Mouse (Mus musculus): ENCODE measurements around the gene Vmn1r104. TPM values are rescaled to one million over a fixed set of nuclear protein-coding genes. Genes with fewer than 3 reads are reported as not detected.
"Not testable (repeated sequence)": the region's sequence is repeated elsewhere in the genome, so short reads cannot be mapped to it uniquely, and the experiment has no call there.

Vmn1r104 gene
- total RNA-seq (2021), result not detected

DNA sequence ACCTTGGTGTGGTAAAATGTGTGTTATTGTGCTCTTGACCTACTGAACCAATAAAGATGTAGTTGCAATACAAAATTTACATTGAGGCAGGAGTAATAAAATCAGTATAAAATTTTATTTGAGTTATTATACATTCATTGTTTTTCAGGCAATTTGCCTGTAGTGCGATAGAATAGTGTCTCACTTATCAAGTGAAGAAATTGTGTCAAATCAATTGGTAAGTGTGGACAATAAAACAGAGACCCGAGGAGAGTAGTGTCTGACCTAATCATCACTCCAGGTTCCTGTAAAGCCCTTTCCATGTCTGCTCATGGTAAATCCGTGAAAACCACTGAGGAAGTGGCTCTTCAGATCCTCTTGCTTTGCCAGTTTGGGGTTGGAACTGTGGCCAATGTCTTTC, at the start of gene Vmn1r104:
Gene Vmn1r104 (plus strand): TSS at position 301 of the 400 bp plus-strand sequence.
- DNase-seq (ENCODE audit: low spot score in 2 of 2); intact Hi-C loops (cut with DNase I): not testable (repeated sequence)

GRCm38 (mm10) chr7:20510434-20510833, 23.2 kb upstream of the Vmn1r104 start, which contains the start of gene Vmn1r103:
Gene Vmn1r103 (minus strand): TSS chr7:20510534.
- DNase-seq (ENCODE audit: low spot score in 2 of 2); intact Hi-C loops (cut with DNase I): not testable (repeated sequence)

GRCm38 (mm10) chr7:20545657-20546056, 12.0 kb downstream of the Vmn1r104 start, which contains the start of gene Gm5726:
Gene Gm5726 (minus strand): TSS chr7:20545757.
- intact Hi-C loops (cut with DNase I); DNase-seq (ENCODE audit: low spot score in 2 of 2): not testable (repeated sequence)

DNA sequence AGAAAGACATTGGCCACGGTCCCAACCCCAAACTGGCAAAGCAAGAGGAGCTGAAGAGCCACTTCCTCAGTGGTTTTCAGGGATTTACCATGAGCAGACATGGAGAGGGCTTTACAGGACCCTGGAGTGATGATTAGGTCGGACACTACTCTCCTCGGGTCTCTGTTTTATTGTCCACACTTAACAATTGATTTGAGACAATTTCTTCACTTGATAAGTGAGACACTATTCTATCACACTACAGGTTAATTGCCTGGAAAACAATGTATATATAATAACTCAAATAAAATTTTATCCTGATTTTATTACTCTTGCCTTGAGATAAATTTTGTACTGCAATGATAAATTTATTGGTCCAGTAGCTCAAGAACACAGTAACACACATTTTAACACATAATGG, 42.5 kb downstream of the Vmn1r104 start, which contains the start of gene Gm4141:
Gene Gm4141 (minus strand): TSS at position 101 of the 400 bp plus-strand sequence.
- intact Hi-C loops (cut with DNase I); DNase-seq (ENCODE audit: low spot score in 2 of 2): not testable (repeated sequence)

Other genes with a start within 250 kb of the Vmn1r104 start
- gene Gm4133, start 199.8 kb upstream of the Vmn1r104 start, total RNA-seq (2021), result not detected
- gene Gm5728, start 158.4 kb upstream of the Vmn1r104 start, total RNA-seq (2021), result not detected
- not detected for gene Vmn1r100, start 115.9 kb upstream of the Vmn1r104 start, total RNA-seq (2021)
- not detected for gene Vmn1r101, start 91.2 kb upstream of the Vmn1r104 start, total RNA-seq (2021)
- gene Gm10670, start 58.9 kb upstream of the Vmn1r104 start, total RNA-seq (2021), result not detected
- gene Vmn1r103, start 23.3 kb upstream of the Vmn1r104 start, total RNA-seq (2021), result not detected
- gene Gm5726, start 11.9 kb downstream of the Vmn1r104 start, total RNA-seq (2021), result not detected
- not detected for gene Gm4141, start 42.4 kb downstream of the Vmn1r104 start, total RNA-seq (2021)
- not detected for gene Gm4513, start 65.2 kb downstream of the Vmn1r104 start, total RNA-seq (2021)
- gene Vmn1r107, start 135.1 kb downstream of the Vmn1r104 start, total RNA-seq (2021), result not detected
- not detected for gene Vmn1r111, start 169.4 kb downstream of the Vmn1r104 start, total RNA-seq (2021)
- gene Gm10668, start 196.8 kb downstream of the Vmn1r104 start, total RNA-seq (2021), result not detected
- gene Vmn1r112, start 237.3 kb downstream of the Vmn1r104 start, total RNA-seq (2021), result not detected

All from left cerebral cortex, postnatal 36 days (tissue).